Mouse (Mus musculus) adrenal gland, adult (tissue): ENCODE results near the gene Gm5431.

Experiments
- DNase-seq, 2 experiments: peaks; one replicate each; pipeline ENCODE4 v3.0.0; 2022 to 2023; ENCODE audit warnings: low spot score in 1 of 2; ENCODE audit not compliant: inconsistent age in 2 of 2

The Gm5431 gene

GRCm38 (mm10) chr11:48841213-48841612 is 60.8 kb downstream of the Gm5431 start:
- DNase-seq = no peak

GRCm38 (mm10) chr11:48840805-48841204 is 61.2 kb downstream of the Gm5431 start:
- DNase-seq = no peak

GRCm38 (mm10) chr11:48838879-48839680 is 62.9 kb downstream of the Gm5431 start:
- no peak for DNase-seq

- peak; percentile 41 to 90 for DNase-seq
Measured at GRCm38 (mm10) chr11:48838181-48838797, 63.7 kb downstream of the Gm5431 start.
